Mouse (Mus musculus) CH12.LX (cell line): ENCODE results near the gene Brd2. TPM values are rescaled to one million over a fixed set of nuclear protein-coding genes. Genes with fewer than 3 reads are reported as not detected.

ENCODE experiments used
- DNase-seq: peaks from one replicate; pipeline ENCODE4 v3.0.0-alpha.2; 2013; ENCODE audit errors: extremely low read depth
- H3K27ac ChIP-seq: 2 replicates; pipeline ENCODE4 v1.5.1; 2012; ENCODE audit warnings: low read depth, mild to moderate bottlenecking, control low read depth, moderate library complexity; ENCODE audit not compliant: insufficient read depth
- H3K27me3 ChIP-seq: replicated peaks from 2 replicates; pipeline ENCODE3; 2012; ENCODE audit warnings: inconsistent platforms
- H3K36me3 ChIP-seq, 2 experiments: replicated peaks in 1 of 2; 2 replicates each; pipeline versions ENCODE3 to v1.6.1; 2012; ENCODE audit warnings: inconsistent platforms in 1 of 2, low read length in 1 of 2, mild to moderate bottlenecking in 1 of 2, mixed read lengths in 1 of 2, moderate library complexity in 1 of 2; ENCODE audit not compliant: control insufficient read depth in 1 of 2, insufficient read depth in 1 of 2
- H3K4me1 ChIP-seq, 2 experiments: 2 replicates each; pipeline ENCODE4 v1.6.1; 2012; ENCODE audit warnings: inconsistent platforms in 1 of 2, moderate library complexity in 1 of 2; ENCODE audit not compliant: insufficient read depth in 2 of 2, control insufficient read depth in 1 of 2
- H3K4me2 ChIP-seq: 2 replicates; pipeline ENCODE4 v1.6.1; 2012; ENCODE audit warnings: low read depth, mild to moderate bottlenecking, control low read depth; ENCODE audit not compliant: poor library complexity, insufficient read depth, severe bottlenecking
- H3K4me3 ChIP-seq, 3 experiments: fragments of 150-350 bp in 1 of 3; sonication (generic) in 1 of 3; replicated peaks in 1 of 3; 2 replicates each; pipeline versions ENCODE3 to v1.5.1; 2011 to 2012; ENCODE audit warnings: low read depth in 2 of 3, low read length in 2 of 3, mild to moderate bottlenecking in 2 of 3, moderate library complexity in 2 of 3, control low read depth in 1 of 3, improper control_type of control experiment in 1 of 3, inconsistent platforms in 1 of 3, mixed read lengths in 1 of 3; ENCODE audit not compliant: poor library complexity in 1 of 3
- H3K79me2 ChIP-seq: replicated peaks from 2 replicates; pipeline ENCODE4 v1.6.1; 2012; ENCODE audit warnings: mild to moderate bottlenecking, moderate library complexity; ENCODE audit not compliant: control insufficient read depth, poor library complexity, insufficient read depth, severe bottlenecking; ENCODE audit errors: extremely low read depth
- H3K9ac ChIP-seq: 2 replicates; pipeline ENCODE4 v1.6.1; 2012; ENCODE audit warnings: low read depth, mild to moderate bottlenecking, control low read depth, moderate library complexity; ENCODE audit not compliant: insufficient read depth
- H3K9me3 ChIP-seq: replicated peaks from 2 replicates; pipeline ENCODE3; 2012; ENCODE audit warnings: low read length, inconsistent platforms, mixed read lengths
- BHLHE40 ChIP-seq: IDR thresholded peaks from 2 replicates; pipeline ENCODE4 v1.6.1; 2011; ENCODE audit warnings: mild to moderate bottlenecking, low read depth, low read length, improper control_type of control experiment
- CHD1 ChIP-seq: IDR thresholded peaks from 2 replicates; pipeline ENCODE4 v1.6.1; 2012; ENCODE audit warnings: low read depth, low read length, improper control_type of control experiment, inconsistent platforms
- CTCF ChIP-seq, 2 experiments: IDR thresholded peaks in 1 of 2; conservative IDR thresholded peaks in 1 of 2; 2 replicates each; pipeline ENCODE4 v1.5.1; 2011 to 2012; ENCODE audit warnings: low read depth in 2 of 2, low read length in 2 of 2, improper control_type of control experiment in 1 of 2, inconsistent platforms in 1 of 2, mild to moderate bottlenecking in 1 of 2, moderate library complexity in 1 of 2
- E2F4 ChIP-seq: IDR thresholded peaks from 2 replicates; pipeline ENCODE4 v1.6.1; 2011; ENCODE audit warnings: low read depth, low read length, improper control_type of control experiment; ENCODE audit not compliant: insufficient replicate concordance
- ELF1 ChIP-seq: IDR thresholded peaks from 2 replicates; pipeline ENCODE4 v1.6.1; 2014; ENCODE audit warnings: low read depth, mild to moderate bottlenecking, inconsistent platforms, low read length, improper control_type of control experiment
- HCFC1 ChIP-seq: IDR thresholded peaks from 2 replicates; pipeline ENCODE4 v1.6.1; 2012; ENCODE audit warnings: low read depth, mild to moderate bottlenecking, inconsistent platforms, low read length, improper control_type of control experiment
- IRF4 ChIP-seq: IDR thresholded peaks from 2 replicates; pipeline ENCODE4 v1.6.1; 2014; ENCODE audit warnings: low read depth, mild to moderate bottlenecking, inconsistent platforms, low read length, improper control_type of control experiment
- JUND ChIP-seq: conservative IDR thresholded peaks from 2 replicates; pipeline ENCODE4 v1.6.1; 2011; ENCODE audit warnings: low read depth, low read length, improper control_type of control experiment
- KAT2A ChIP-seq: IDR thresholded peaks from 2 replicates; pipeline ENCODE4 v1.6.1; 2012; ENCODE audit warnings: low read length, improper control_type of control experiment, inconsistent platforms; ENCODE audit not compliant: insufficient replicate concordance
- MAX ChIP-seq: IDR thresholded peaks from 2 replicates; pipeline ENCODE4 v1.6.1; 2011; ENCODE audit warnings: low read length, improper control_type of control experiment
- MXI1 ChIP-seq: IDR thresholded peaks from 2 replicates; pipeline ENCODE4 v1.6.1; 2011; ENCODE audit warnings: mild to moderate bottlenecking, low read depth, low read length, improper control_type of control experiment
- NRF1 ChIP-seq: IDR thresholded peaks from 2 replicates; pipeline ENCODE4 v1.6.1; 2014; ENCODE audit warnings: low read depth, mild to moderate bottlenecking, inconsistent platforms, low read length, improper control_type of control experiment, moderate library complexity
- PAX5 ChIP-seq: IDR thresholded peaks from 2 replicates; pipeline ENCODE4 v1.6.1; 2012; ENCODE audit warnings: low read length, inconsistent platforms, mixed read lengths
- POLR2A ChIP-seq: IDR thresholded peaks from 2 replicates; pipeline ENCODE4 v1.6.1; 2011; ENCODE audit warnings: low read depth, mild to moderate bottlenecking, improper control_type of control experiment, low read length
- RAD21 ChIP-seq: IDR thresholded peaks from 2 replicates; pipeline ENCODE4 v1.6.1; 2011; ENCODE audit warnings: low read depth, mild to moderate bottlenecking, low read length, improper control_type of control experiment, moderate library complexity
- RCOR1 ChIP-seq: conservative IDR thresholded peaks from 2 replicates; pipeline ENCODE4 v1.6.1; 2012; ENCODE audit warnings: low read depth, mild to moderate bottlenecking, inconsistent platforms, low read length, improper control_type of control experiment
- SMC3 ChIP-seq: IDR thresholded peaks from 2 replicates; pipeline ENCODE4 v1.6.1; 2011; ENCODE audit warnings: low read depth, low read length, improper control_type of control experiment
- TCF12 ChIP-seq: IDR thresholded peaks from 2 replicates; pipeline ENCODE4 v1.6.1; 2014; ENCODE audit warnings: low read depth, mild to moderate bottlenecking, inconsistent platforms, low read length, improper control_type of control experiment
- UBTF ChIP-seq: IDR thresholded peaks from 2 replicates; pipeline ENCODE4 v1.6.1; 2012; ENCODE audit warnings: low read depth, mild to moderate bottlenecking, inconsistent platforms, low read length, improper control_type of control experiment, moderate library complexity
- dilution Hi-C: fragments of 300-500 bp; cut with MboI; formaldehyde crosslinking; loops from 2 replicates; pipeline ENCODE4 v1.14.3; 2020; ENCODE audit warnings: low sequenced_read_pairs; ENCODE audit not compliant: extremely low pct_unique_long_range_greater_than_20kb, extremely low pct_ligation_motif_present
- in situ Hi-C: fragments of 300-500 bp; cut with MboI; formaldehyde crosslinking; loops from 3 replicates; pipeline ENCODE4 v1.14.3; 2019; ENCODE audit warnings: low sequenced_read_pairs, low pct_ligation_motif_present, low pct_unique_long_range_greater_than_20kb, mixed read lengths
- polyA plus RNA-seq: library from polyadenylated mRNA; unstranded; fragments of >175 nt; gene quantifications from 2 replicates; pipeline ENCODE4 v1.2.1, GENCODE M21; 2012; ENCODE audit warnings: low read depth; ENCODE audit not compliant: insufficient read length
- total RNA-seq, 2 experiments: library from RNA; depleted of rRNA; stranded (reverse); fragments of 300-350 nt in 1 of 2; fragments of >200 nt in 1 of 2; gene quantifications; 2 replicates each; pipeline ENCODE4 v1.2.3; 2012 to 2014

Gene Brd2
- total and polyA plus RNA-seq, 3 experiments: 101 to 247 (median 141) TPM

GRCm38 (mm10) chr17:34109038-34109805 is 13.2 kb downstream of the Brd2 start:
- H3K27ac ChIP-seq: no peak overlapping the region
- peaks cover 4% of the 10 kb centered on the region for H3K79me2 ChIP-seq
- TF ChIP-seq SMC3 (peak; percentile 39), IRF4 (no peak), HCFC1 (no peak), RAD21 (peak; percentile 21), CTCF (conservative IDR thresholded peaks at IDR 0.05 in 1 of 2, IDR thresholded peaks at IDR 0.05 in 1 of 2; ENCODE audit: low read depth in 2 of 2, low read length in 2 of 2) (peak in 1 of 2 experiments; percentile 56; a peak in 2 of 4 replicates)
- TF ChIP-seq, all 38 proteins: peak for 3
- dilution Hi-C loops (no loop called here), in situ Hi-C loops (no loop called here)
- H3K9ac ChIP-seq: no peak overlapping the region
- no peak for DNase-seq
- peaks cover 4% of the 10 kb centered on the region for H3K9me3 ChIP-seq
- H3K36me3 ChIP-seq: peaks cover 32 to 53% of the 10 kb centered on the region in 2 experiments
- no peak overlapping the region for H3K4me2 ChIP-seq
- H3K4me3 ChIP-seq: no peak overlapping the region
- H3K4me1 ChIP-seq: peaks cover 5 to 22% of the 10 kb centered on the region in 2 experiments
- H3K27me3 ChIP-seq: no peaks in the 10 kb centered on the region

- no peak overlapping the region for H3K4me2 ChIP-seq
- no peak overlapping the region for H3K9ac ChIP-seq
- peaks cover 3% of the 10 kb centered on the region; the same call in 1 of the 2 replicates for H3K79me2 ChIP-seq
- no peaks in the 10 kb centered on the region for H3K27me3 ChIP-seq
- no peak for TF ChIP-seq RCOR1
- no peak for TF ChIP-seq SMC3
- TF ChIP-seq MAX: no peak
- no peak for TF ChIP-seq KAT2A
- TF ChIP-seq NRF1: no peak
- no peak for TF ChIP-seq CHD1
- TF ChIP-seq TCF12: no peak
- TF ChIP-seq UBTF: no peak
- TF ChIP-seq HCFC1: no peak
- no peak for TF ChIP-seq BHLHE40
- TF ChIP-seq MXI1: no peak
- TF ChIP-seq ELF1: no peak
- no peak for TF ChIP-seq PAX5
- no peak for TF ChIP-seq POLR2A
- TF ChIP-seq JUND: no peak
- TF ChIP-seq E2F4: no peak
- H3K9me3 ChIP-seq: peaks cover 4% of the 10 kb centered on the region
- no peak for DNase-seq
- H3K36me3 ChIP-seq: peaks cover 24 to 45% of the 10 kb centered on the region in 2 experiments
- no peak overlapping the region for H3K27ac ChIP-seq
- peaks cover 8 to 18% of the 10 kb centered on the region in 2 experiments for H3K4me1 ChIP-seq
- H3K4me3 ChIP-seq: no peak overlapping the region
- in situ Hi-C loops: no loop called here
- dilution Hi-C loops: no loop called here
Measured at GRCm38 (mm10) chr17:34108460-34108859, 14.0 kb downstream of the Brd2 start.
